Mouse (Mus musculus): ENCODE results near the gene Cyp4f39. TPM values are rescaled to one million over a fixed set of nuclear protein-coding genes. Genes with fewer than 3 reads are reported as not detected.
"Not testable (repeated sequence)": the region's sequence is repeated elsewhere in the genome, so short reads cannot be mapped to it uniquely, and the experiment has no call there.

The Cyp4f39 gene
- polyA plus RNA-seq, 1 experiment from 2014 or later: 0.28 TPM

DNA sequence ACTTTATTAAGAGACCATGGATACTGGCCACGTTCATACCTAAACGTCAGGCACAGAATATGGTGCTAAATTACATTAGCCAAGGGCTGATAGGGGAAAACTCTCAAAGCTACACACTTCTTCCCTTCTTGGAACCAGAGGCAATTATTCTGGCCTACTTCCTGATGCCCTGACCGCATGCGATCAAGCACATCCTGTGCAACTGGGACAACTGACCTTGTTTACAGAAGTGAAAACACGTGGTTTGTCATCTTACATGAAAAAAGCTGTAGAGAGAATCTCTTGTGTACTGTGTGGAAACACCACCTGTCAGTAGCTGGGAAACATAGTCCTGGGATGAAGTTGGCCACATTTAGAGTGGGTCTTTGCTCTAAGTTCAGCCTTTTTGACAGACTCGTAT is 81.5 kb downstream of the Cyp4f39 start:
- no peak overlapping the region for H3K9ac ChIP-seq (replicated peaks; ENCODE audit: low read depth, low read length)
- WGBS: 85% methylated on average over 6 of the region's 6 CpGs

DNA sequence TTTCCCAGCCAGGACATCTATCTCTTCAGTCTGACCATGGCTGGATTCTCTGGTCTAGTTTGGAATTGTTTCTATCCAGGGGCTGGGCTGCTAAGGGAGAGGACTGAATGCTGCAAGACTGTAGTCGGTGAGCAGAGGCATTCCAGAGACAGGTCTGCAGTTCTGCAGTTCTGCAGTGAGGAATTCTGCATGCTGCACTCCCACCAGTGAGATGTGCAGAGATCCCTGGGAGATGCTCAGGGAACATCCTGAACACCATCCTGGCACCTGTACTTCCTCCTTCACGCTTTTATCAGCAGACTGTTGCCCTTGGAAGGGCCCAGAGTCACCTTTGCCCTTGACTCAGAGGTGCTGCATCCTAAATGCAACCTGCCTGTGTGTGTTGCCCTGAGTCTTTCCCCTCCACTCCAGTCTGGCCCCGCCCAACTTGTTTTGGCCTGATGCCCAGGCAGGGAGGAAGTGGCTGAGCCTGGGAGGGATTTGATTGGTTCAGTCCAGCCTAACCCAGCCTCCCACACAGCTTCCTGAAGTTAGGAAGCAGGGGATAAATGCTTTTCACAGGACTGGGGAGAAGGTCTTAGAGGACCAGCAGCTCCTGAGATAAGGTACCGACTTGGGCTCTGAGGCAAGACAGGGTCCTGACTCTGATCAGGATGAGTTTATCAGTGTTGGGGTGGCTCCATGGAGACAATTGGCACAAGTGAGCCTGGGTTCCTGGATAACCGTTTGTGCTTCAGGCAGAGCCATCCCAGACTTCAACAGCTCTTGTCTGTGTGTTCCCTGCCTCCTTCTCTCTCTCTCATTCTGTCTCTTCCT is 83.7 kb downstream of the Cyp4f39 start, which contains the start of gene Cyp4f16:
Gene Cyp4f16, plus strand, starts transcription at position 508 of the 816 bp plus-strand sequence.
- peak within 1 kb of the TSS; percentile 68 for H3K9ac ChIP-seq (replicated peaks; ENCODE audit: low read depth, low read length)
- not testable (repeated sequence) for H3K9me3 ChIP-seq (ENCODE audit: control insufficient read depth, low read length); H3K36me3 ChIP-seq (ENCODE audit: control insufficient read depth, insufficient read depth); H3K4me1 ChIP-seq (replicated peaks; ENCODE audit: control insufficient read depth, insufficient read depth, low read length); H3K27me3 ChIP-seq (replicated peaks; ENCODE audit: control insufficient read depth, insufficient read depth, low read length); H3K27ac ChIP-seq (ENCODE audit: low read length)
- peak; percentile 98 for ATAC-seq
- WGBS: 8% methylated on average over 5 of the region's 5 CpGs
- H3K4me2 ChIP-seq (ENCODE audit: low read length): peak within 1 kb of the TSS; percentile 72
- peak within 1 kb of the TSS; percentile 56 for H3K4me3 ChIP-seq (replicated peaks; ENCODE audit: low read length)

More for the DNA sequence above, 81.5 kb downstream of the Cyp4f39 start:
- H3K27ac ChIP-seq (ENCODE audit: low read length): no peak overlapping the region
- no peaks in the 10 kb centered on the region for H3K27me3 ChIP-seq (replicated peaks; ENCODE audit: control insufficient read depth, insufficient read depth, low read length)
- H3K4me3 ChIP-seq (replicated peaks; ENCODE audit: low read length): no peak overlapping the region
- H3K36me3 ChIP-seq (ENCODE audit: control insufficient read depth, insufficient read depth): no peaks in the 10 kb centered on the region
- no peaks in the 10 kb centered on the region for H3K9me3 ChIP-seq (ENCODE audit: control insufficient read depth, low read length)
- no peak overlapping the region for H3K4me2 ChIP-seq (ENCODE audit: low read length)
- peaks cover 9% of the 10 kb centered on the region for H3K4me1 ChIP-seq (replicated peaks; ENCODE audit: control insufficient read depth, insufficient read depth, low read length)
- ATAC-seq: no peak

DNA sequence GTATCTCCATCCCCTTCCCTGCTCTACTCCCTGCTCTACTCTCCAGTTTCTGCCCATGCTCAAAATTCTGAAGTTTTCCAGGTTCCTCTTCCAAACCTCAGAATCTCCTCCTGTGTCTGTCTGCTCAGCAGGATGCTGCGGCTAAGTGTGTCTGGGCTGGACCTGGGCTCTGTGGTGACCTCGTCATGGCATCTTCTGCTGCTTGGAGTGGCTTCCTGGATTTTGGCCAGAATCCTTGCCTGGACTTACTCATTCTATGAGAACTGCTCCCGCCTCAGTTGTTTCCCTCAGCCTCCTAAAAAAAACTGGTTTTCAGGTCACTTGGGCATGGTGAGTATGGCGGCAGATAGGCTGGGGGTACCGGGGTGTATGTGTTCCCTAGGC is 84.3 kb downstream of the Cyp4f39 start:
- no peak overlapping the region for H3K27ac ChIP-seq (ENCODE audit: low read length)
- peak overlapping the region; percentile 68 for H3K9ac ChIP-seq (replicated peaks; ENCODE audit: low read depth, low read length)
- peaks cover 9% of the 10 kb centered on the region for H3K4me1 ChIP-seq (replicated peaks; ENCODE audit: control insufficient read depth, insufficient read depth, low read length)
- no peaks in the 10 kb centered on the region for H3K36me3 ChIP-seq (ENCODE audit: control insufficient read depth, insufficient read depth)
- no peaks in the 10 kb centered on the region for H3K9me3 ChIP-seq (ENCODE audit: control insufficient read depth, low read length)
- peak overlapping the region; percentile 56 for H3K4me3 ChIP-seq (replicated peaks; ENCODE audit: low read length)
- ATAC-seq: peak; percentile 5; the same call in 1 of the 2 replicates
- H3K27me3 ChIP-seq (replicated peaks; ENCODE audit: control insufficient read depth, insufficient read depth, low read length): no peaks in the 10 kb centered on the region
- 64% methylated on average over 5 of the region's 5 CpGs for WGBS
- peak overlapping the region; percentile 72 for H3K4me2 ChIP-seq (ENCODE audit: low read length)

Other genes starting within 250 kb of the Cyp4f39 start
- gene Brd4, start 168.0 kb upstream of the Cyp4f39 start, polyA plus RNA-seq (2015; fragmentation: Nextera tagmentation; extraction: Ambion mirVana): 82.2 and 83.8 TPM in 2 replicates
- 112 and 123 TPM in 2 replicates for gene Akap8, start 131.5 kb upstream of the Cyp4f39 start, polyA plus RNA-seq (2015; fragmentation: Nextera tagmentation; extraction: Ambion mirVana)
- 132 and 164 TPM in 2 replicates for gene Akap8l, start 102.1 kb upstream of the Cyp4f39 start, polyA plus RNA-seq (2015; fragmentation: Nextera tagmentation; extraction: Ambion mirVana)
- 35.7 and 39.1 TPM in 2 replicates for gene Wiz, start 63.3 kb upstream of the Cyp4f39 start, polyA plus RNA-seq (2015; fragmentation: Nextera tagmentation; extraction: Ambion mirVana)
- gene Rasal3, start 49.1 kb upstream of the Cyp4f39 start, polyA plus RNA-seq (2015; fragmentation: Nextera tagmentation; extraction: Ambion mirVana): 0.57 and 0.73 TPM in 2 replicates
- gene Pglyrp2, start 28.6 kb upstream of the Cyp4f39 start, polyA plus RNA-seq (2015; fragmentation: Nextera tagmentation; extraction: Ambion mirVana): not detected in 2 replicates
- gene Cyp4f17, start 53.3 kb downstream of the Cyp4f39 start, polyA plus RNA-seq (2015; fragmentation: Nextera tagmentation; extraction: Ambion mirVana): 6.7 and 8.9 TPM in 2 replicates
- gene Cyp4f16, start 83.8 kb downstream of the Cyp4f39 start, polyA plus RNA-seq (2015; fragmentation: Nextera tagmentation; extraction: Ambion mirVana): 20.0 and 26.1 TPM in 2 replicates
- gene Cyp4f37, start 168.6 kb downstream of the Cyp4f39 start, polyA plus RNA-seq (2015; fragmentation: Nextera tagmentation; extraction: Ambion mirVana): not detected in 2 replicates
- not detected in 2 replicates for gene Cyp4f40, start 206.2 kb downstream of the Cyp4f39 start, polyA plus RNA-seq (2015; fragmentation: Nextera tagmentation; extraction: Ambion mirVana)
- gene Cyp4f15, start 232.9 kb downstream of the Cyp4f39 start, polyA plus RNA-seq (2015; fragmentation: Nextera tagmentation; extraction: Ambion mirVana): 1.7 and 2.2 TPM in 2 replicates

All from forebrain, embryonic 16.5 days (tissue).